Mouse (Mus musculus) CD8-positive naive resting alpha-beta T cell, adult 2 months (primary cell): ENCODE results near the gene Nt5c2.

Source experiments
- DNase-seq, 2 experiments: peaks; one replicate each; pipeline ENCODE4 v3.0.0; 2022; ENCODE audit warnings: low read depth in 2 of 2, low spot score in 2 of 2

Nt5c2 gene

DNA sequence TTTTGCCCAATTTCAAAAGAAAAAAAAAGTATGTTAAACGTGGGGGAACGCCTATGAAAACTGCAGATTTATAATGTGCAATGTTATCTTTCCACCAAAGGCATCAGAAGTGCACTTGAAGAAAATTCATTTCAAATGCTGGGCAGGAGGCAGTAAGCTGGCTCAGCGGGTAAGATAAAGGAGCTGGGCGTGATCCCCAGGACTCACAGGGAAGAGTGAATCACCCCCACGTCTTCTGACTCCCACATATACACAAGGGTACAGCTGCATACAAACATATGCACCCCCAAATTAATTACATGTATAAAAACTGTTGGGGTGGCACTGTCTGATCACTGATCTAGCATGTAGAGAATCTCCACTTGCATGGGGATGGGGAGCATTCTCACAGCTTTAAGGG lies 82.3 kb downstream of the Nt5c2 start:
- no peak for DNase-seq

DNA sequence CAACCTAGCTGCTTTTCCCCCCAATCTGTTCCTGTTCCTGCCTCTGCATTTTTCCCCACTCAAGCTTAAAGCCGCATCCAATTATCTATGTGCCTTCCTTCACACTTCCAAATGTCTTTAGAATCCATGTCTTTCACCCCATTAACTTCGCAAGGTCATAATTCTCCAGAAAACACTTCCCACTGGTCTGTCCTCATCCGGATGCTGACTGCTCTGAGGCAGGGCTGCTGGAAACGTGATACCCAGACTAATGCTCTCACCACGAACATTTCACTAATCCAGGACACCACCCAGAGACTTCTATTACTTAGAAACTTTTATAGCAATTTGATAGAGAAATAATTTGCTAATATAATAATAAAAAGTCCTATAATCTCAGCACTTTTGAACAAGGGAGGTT lies 84.9 kb downstream of the Nt5c2 start:
- no peak for DNase-seq

DNA sequence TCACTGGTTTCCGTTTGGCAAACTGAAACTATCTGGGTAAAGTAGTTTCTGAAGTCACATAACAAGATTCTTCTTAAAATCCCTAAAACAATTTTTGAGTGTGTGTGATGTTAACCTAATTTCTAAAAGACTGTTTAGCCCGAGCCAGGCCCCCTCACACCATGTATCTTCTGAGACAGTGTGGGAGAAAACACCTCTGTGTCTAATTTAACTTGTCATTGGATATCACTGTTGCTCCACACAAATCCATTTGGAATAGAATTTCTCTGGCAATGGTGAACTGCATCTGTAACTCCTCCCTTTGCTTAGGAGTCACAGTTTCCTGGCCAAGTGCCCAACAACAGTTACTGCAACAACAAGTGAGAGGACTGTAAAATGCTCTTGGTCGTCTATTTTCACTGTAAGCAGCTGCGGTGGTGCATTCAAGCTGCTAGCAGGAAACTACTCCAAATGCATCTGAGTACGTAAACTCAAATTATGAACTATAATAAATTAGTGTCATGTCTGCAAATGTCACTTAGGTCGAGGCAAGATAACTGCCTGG lies 85.8 kb downstream of the Nt5c2 start:
- peak in 1 of 2 experiments; percentile 9 for DNase-seq

DNA sequence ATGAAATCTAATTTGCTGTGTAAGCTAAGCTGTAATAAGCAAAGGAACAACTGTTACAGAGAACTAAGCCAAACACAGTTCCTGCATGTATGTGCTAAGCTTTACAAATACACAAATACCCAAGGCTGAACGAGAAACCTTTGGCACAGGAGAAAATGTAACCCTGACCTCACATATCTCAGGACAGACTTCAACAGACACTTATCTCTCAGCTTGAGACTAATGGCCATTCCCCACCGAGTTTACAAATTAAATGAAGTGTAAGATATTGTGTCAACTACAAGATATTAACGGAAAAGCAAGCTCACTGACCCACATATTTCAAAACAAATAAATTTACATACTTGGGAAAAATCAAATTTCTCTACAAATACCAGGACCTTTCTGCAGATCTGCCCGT lies 86.8 kb downstream of the Nt5c2 start:
- DNase-seq: no peak

DNA sequence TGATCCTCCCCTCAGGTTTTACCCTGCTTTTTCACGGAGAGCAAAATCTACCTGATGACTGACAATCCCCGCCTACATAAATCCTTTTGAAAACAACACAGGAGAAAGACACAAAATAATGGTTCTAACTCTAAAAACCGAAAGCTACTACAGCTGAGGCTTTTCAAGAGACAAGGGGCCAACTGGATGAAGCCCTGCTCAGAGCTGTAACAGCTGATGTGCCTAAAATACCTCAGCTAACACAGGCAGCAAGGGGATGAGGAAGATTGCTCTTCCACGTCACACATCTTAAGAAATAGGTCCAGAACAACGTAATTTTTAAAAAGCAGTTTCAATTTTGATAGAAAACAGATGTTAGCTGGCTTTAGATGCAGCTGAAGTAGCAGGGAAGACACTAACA lies 88.0 kb downstream of the Nt5c2 start:
- DNase-seq: peak in 1 of 2 experiments; percentile 8

DNA sequence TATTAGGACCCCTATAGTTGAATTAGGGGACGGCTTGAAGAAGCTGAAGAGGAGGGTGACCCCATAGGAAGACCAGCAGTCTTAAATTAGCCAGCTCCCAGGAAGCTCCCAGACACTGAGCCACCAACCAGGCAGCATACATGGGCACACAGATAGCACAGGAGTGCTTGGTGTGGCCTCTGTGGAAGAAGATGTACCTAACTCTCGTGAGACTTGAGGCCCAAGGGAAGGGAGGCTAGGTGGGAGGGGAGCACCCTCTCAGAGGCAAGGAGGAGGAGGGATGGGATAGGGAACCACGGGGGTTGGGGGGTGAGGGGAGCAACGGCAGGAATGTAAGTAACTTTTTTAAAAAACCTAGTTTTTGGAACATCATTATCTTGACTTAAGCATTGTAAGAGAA lies 88.6 kb downstream of the Nt5c2 start:
- no peak for DNase-seq

DNA sequence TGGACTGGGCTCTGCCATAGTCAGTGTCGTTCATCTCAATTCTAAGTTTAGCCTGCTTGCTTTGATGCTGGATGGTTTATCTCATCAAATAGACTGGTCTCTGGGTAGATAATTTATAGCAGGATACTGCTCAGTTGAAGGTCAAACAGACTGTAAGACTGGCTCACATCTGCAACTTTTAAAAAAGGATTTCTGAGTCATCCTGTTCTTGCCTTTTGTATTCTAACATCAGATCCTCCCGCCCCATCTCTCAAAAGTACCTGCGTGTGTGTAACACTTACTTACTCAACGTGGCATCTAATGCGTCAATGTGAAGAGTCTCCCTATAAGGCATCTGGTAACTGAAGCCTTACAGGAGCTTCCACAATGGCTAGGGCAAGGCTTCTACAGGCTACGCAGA lies 94.4 kb downstream of the Nt5c2 start:
- no peak for DNase-seq

DNA sequence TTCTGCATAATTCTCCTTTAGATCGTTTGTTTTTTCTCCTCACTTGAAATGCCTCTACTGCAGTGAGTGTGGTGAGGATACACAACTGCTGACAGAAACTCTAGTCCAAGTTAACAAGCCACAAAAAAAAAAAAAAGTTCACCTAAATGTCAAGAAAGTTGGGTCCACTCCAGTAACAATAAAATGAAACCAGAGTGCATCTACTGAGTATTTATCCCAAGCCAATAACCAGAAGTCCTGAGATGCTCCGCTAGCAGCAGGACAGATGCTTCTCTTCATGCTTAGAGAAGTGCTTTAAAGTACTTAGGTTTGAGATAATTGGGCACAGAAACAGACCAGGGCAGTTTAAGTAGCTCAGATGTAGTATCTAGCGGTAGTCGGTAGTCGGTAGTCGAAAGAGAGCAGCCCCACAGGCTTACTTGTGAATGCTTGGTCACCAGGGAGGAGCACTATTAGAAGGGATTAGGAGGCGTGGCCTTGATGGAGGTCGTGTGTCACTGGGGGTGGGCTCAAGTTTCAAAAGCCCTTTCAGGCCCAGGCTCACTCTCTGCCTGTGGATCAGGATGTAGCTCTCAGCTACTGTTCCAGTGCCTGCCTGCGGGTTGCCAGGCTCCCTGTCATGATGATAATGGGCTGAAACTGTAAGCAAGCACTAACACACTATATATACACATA lies 99.4 kb downstream of the Nt5c2 start:
- no peak for DNase-seq

DNA sequence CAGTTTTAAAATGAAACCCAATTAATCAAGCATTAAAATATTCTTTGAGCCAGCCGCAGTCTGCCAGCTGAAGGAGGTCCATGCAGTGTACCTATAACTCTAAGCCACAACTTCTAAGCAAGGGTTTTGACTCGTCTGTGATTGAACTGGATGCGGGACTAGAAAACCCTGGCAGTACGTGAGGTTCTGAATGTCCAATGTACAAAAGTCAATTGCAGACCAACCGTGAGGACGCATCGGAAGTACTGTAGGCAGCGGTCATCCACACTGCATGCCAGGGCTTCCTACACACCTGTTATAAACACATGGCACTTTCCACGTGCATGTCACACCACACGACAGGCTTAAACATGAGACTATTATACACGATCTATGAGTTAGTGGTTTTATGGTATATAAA lies 101.3 kb downstream of the Nt5c2 start:
- no peak for DNase-seq

DNA sequence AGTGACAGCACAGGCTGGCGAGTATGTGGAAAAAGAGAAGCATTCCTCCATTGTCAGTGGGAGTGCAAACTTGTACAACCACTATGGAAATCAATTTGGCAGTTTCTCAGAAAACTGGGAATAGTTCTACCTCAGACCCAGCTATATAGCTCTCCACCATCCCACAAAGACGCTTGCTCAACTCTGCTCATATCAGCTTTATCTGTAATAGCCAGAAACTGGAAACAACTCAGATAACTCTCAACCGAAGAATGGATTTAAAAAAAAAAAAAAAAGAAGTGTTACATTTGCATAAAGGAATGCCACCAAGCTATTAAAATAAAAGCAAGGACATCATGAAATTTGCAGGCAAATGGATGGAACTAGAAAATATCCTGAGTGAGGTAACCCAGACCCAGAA lies 103.5 kb downstream of the Nt5c2 start:
- DNase-seq: no peak

DNA sequence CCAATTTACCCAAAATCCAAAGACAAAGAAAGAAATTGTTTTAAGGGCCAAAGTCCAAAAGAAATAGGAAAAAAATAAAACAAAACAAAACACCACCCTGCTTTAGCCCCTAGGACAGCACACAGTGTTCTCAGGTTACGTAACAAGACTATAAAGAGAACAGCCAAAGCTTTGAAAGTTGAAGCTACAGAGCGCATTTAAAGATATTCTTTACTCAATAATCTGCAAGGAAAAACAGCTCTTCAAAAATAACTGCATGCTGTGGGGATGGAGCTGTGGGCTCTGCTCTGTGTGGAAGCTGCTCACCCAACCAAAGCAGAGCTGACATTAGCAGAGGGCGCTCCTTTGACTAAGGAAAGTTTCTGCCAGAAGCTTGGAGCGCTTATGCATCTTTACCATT lies 106.0 kb downstream of the Nt5c2 start:
- DNase-seq: no peak

DNA sequence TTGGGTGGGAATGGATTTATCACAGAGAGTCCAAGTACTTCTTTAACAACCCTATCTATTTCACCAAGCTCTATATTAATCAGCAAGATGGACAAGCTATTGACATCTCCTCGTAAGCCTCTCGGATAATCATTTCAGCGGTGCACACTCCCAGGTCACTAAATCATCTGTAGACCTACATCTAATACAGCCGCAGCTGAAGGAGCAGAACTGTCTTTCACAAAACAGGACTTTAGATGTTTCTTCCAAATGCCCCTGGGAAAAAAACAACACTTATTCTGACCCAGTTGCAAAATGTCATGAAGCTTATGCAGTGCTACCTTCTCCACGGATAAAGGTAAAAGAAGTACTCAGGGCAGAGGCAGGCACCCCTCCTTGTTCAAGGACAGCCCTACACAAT lies 106.7 kb downstream of the Nt5c2 start:
- DNase-seq: no peak

DNA sequence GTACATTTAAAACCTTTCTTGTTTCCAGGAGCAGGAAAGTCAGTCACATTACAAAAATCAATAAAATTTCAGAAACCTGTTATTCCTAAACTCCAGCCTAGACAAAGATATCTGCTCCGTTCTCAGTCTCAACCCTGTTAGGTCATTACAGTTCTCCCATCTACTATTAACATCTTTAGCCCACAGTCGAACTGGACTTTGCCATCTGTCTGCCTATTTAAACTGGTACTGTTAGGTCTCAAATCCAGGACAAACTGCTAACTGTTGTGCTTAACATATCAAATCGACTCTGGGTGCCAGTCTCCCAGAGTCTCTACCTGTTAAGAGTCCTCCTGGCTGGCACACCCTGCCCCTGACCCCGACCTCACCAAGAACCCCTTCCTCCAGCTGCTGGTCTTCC lies 109.0 kb downstream of the Nt5c2 start:
- no peak for DNase-seq

DNA sequence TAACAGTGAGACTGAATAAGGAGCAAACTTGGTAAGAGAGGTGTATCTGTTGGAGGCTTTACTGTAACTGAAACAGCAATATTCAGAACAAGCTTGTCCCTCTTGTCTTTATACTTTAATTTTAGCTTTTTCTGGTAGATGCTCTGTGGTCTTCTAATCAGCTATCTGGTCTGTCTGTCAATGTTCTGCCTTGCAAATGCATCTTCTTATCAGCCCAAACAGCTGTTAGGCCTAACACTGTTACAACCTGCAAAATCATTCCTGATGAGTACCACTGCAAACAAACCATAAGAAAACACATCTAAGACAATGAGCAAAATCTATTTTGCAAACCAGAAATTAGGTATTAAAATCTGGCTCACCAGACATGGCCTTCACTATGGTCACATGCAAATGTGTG lies 109.6 kb downstream of the Nt5c2 start:
- DNase-seq: no peak

DNA sequence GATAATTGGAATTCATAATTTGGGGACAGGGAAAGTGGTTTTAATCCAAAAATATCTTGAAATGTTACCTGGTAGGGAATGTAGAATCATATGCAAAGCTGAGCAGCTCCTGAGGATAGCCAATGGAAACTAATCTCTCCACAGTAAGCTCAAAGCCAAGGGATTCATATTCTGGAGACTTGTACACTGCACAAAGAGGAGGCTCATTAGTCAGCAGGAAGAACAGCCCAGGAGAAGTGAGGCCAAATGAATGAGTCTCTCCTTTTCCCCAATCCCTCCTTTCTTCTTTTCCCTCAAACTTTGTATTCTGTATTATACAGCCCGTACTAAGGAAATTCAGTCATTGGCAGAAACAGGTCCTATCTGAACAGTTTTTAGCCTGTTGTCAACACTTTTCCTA lies 110.0 kb downstream of the Nt5c2 start:
- no peak for DNase-seq

DNA sequence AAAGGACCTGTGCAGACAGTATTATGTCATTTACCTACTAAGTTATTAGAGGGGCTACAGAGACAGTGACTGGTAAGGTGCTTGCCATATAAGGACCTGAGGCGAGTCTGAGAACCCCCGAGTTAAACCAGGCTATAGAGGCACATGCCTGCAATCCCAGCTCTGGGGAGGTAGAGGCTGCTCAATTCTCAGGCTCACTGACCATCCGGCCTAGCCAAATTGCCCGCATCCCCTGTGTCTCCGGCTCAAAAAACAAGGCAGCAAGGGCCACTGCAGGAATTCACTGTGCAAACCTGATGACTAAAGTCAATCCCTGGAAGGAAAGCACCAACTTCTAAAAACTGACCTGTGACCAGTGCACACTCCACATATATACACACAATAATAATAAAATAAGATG lies 111.6 kb downstream of the Nt5c2 start:
- DNase-seq: no peak

DNA sequence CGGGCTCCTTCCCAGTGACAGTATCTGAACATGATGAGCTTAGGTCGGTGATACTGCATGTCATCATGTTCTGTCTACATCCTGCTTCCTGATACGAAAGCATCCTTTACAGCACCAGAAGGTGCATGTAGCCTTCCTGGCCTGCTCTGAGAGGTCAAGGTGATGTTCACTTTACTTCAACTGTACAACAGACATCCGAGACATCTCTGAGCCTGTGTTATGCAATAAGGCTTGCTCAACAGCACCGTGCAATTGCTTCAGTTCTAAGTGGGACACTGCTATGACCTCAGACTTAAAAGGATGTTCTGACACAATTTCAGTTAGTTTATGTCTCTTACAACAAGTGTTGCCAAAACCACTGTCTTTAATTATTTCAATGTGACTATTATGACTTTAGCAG lies 113.6 kb downstream of the Nt5c2 start:
- no peak for DNase-seq

DNA sequence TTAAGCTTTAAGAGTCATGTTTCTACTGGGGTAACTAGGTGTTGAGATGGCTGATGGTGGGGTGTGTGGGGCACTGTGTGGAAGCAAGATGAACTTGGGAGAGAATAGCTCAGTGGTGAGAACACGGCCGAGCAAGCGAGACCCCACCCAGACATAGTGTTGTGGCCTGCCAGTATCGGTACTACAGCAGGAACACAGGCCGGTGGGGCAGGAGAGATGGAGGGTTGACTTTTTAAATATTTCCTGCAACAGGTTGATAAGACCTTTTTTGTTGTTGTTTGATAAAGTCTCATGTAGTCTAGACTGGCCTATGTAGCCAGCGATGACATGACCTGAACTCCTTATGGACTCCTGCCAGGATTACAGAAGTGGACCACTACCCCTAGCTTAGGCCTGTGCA lies 114.2 kb downstream of the Nt5c2 start:
- DNase-seq: no peak

DNA sequence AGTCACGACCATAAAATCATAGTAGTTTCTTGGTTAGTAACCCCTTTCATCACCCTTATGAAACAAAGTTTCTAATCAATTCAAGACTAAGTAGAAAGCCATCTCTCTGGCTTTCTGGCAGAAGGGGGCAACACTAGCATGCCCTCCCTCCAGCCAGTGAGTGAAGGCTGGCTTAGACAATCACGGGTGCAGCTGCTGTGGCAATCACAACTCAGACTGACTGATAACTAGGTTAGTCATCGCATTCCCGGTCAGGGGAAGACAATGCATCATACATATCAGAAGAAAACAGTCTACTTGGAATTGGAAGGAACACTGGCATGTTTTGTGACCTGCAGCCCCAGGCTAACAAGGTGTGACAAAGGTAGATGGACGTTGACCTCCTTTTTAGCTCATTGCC lies 115.1 kb downstream of the Nt5c2 start:
- no peak for DNase-seq

DNA sequence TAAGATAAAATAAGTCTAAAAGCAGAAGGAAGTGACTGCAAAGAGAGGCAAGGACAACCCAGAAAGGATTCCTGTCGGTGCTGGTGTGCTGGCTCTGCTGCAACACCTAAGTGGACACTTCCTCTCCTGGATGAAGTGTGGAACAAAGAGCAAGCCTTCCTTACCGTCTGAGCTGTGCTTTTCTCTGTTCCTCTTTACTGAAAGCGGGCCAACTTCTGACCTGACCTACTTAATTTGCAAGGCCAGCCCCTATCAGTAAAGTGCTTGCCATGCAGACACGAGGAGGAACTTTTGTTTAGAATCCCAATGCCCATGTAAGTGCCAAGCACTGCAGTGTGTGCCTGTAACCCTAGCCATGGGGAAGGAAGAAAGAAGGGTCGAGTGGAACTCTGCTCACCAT lies 115.6 kb downstream of the Nt5c2 start:
- DNase-seq: no peak

DNA sequence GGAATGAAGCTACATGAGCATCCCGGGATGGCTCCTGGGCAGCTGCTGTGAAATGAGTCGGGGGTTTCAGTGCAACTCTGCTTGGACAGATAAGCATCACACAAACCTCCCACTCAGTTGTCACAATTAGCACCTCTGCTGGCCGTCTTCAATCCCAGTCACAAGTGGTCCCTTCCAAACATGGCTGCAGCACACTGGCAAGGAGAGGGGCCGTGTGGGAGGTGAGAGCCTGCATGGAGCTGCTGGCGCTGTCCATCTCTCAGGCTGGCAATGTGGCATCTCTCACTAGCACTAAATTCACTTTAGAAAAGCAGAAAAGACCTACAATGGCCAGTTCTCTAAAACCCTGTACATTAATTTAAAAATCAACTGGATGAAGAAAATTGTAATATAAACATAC lies 116.7 kb downstream of the Nt5c2 start:
- no peak for DNase-seq

DNA sequence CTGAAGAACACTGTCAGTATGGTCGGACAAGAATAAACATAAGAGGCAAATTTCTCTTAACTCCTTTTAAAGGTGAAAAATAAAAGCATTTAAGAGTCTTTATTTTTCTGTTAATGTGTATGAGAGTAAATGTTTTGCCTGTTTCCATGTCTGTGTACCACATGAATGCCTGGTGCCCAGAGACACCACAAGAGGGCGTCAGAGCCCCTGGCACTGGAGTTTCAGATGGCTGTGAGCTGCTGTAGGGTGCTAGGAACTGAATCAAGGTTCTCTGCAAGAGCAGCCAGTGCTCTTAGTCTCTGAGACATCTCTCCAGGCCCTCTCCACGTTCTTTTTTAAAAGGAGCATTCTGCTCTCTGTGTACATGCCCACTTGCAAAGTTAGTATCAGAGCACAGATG lies 117.8 kb downstream of the Nt5c2 start:
- no peak for DNase-seq

DNA sequence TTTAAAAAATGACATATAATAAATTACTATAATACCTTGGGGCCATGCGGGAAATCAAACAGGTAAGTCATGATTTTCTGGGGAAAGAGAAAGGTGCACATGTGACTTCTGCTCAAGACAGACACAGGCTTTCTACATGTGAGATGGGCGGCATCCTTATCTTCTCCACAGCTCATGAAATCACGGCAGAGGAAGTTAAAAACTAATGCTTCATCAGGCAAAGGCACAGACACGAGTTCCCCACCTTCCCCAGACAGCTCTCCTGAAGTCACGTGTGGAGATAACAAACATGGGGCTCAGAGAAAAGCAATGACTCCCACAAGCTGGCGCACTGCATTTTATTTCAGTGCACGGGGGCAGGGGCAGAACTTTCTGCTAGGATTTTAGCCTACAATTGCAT lies 121.5 kb downstream of the Nt5c2 start:
- no peak for DNase-seq

DNA sequence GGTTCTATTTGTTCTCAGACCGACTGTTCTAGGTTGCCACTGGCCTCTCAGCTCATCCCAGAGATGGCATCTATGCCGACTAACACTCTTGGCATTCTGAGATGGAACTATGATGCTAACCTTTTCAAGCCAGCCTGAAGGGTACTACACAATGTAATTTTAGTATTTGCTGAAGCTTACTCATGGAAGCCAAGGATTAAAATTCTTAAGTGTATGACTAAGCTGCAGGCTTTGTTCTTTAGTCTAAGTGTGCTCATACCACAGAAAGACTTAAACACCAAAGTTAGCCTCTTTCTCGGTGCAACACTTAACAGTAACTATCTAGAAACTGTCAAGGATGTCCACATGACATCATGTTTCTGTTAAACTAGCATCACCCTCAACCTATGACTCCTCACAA lies 122.1 kb downstream of the Nt5c2 start:
- DNase-seq: no peak
